Mouse (Mus musculus) erythroblast, embryonic 14.5 days (primary cell): ENCODE data around the gene Klc3. TPM values are rescaled to one million over a fixed set of nuclear protein-coding genes. Genes with fewer than 3 reads are reported as not detected.

Experiments used
- H3K27me3 ChIP-seq: 2 replicates; pipeline ENCODE4 v1.6.1; 2012; ENCODE audit warnings: inconsistent platforms; ENCODE audit not compliant: control insufficient read depth
- H3K36me3 ChIP-seq: 2 replicates; pipeline ENCODE4 v1.6.1; 2012; ENCODE audit warnings: mild to moderate bottlenecking, inconsistent platforms; ENCODE audit not compliant: control insufficient read depth
- H3K4me1 ChIP-seq: 2 replicates; pipeline ENCODE4 v1.6.1; 2012; ENCODE audit warnings: inconsistent platforms; ENCODE audit not compliant: control insufficient read depth
- H3K4me3 ChIP-seq: replicated peaks from 2 replicates; pipeline ENCODE3; 2012; ENCODE audit warnings: moderate library complexity, mild to moderate bottlenecking, inconsistent platforms
- H3K9me3 ChIP-seq: 2 replicates; pipeline ENCODE4 v1.6.1; 2012; ENCODE audit warnings: low read length, inconsistent platforms, mixed read lengths; ENCODE audit not compliant: control insufficient read depth
- GATA1 ChIP-seq: IDR thresholded peaks from 2 replicates; pipeline ENCODE4 v1.6.1; 2012; ENCODE audit warnings: low read length, inconsistent platforms, mixed read lengths
- TAL1 ChIP-seq: IDR thresholded peaks from 3 replicates; pipeline ENCODE4 v1.6.1; 2012; ENCODE audit warnings: low read length, inconsistent platforms, mixed read lengths
- polyA plus RNA-seq: library from polyadenylated mRNA; stranded (reverse); fragments of >175 nt; gene quantifications from 2 replicates; pipeline ENCODE4 v1.2.3, GENCODE M21; 2012

Klc3 gene
- polyA plus RNA-seq = not detected in 2 replicates

- H3K27me3 ChIP-seq = peaks cover 71% of the 10 kb centered on the region
- TF ChIP-seq GATA1 = no peak
- no peak for TF ChIP-seq TAL1
Measured at GRCm38 (mm10) chr7:19403731-19404296, at the start of gene Klc3. TSS of gene Klc3 (minus strand) at chr7:19404104.

GRCm38 (mm10) chr7:19449165-19449564 lies 45.3 kb upstream of the Klc3 start:
- Histone ChIP-seq H3K27me3 (no peaks in the 10 kb centered on the region), H3K4me1 (no peaks in the 10 kb centered on the region; the same call in 1 of the 2 replicates), H3K36me3 (peaks cover 22% of the 10 kb centered on the region), H3K4me3 (no peak overlapping the region), H3K9me3 (no peaks in the 10 kb centered on the region)
- TF ChIP-seq TAL1 = no peak
- TF ChIP-seq GATA1 = no peak

More at GRCm38 (mm10) chr7:19403731-19404296, at the start of gene Klc3:
- no peaks in the 10 kb centered on the region for H3K36me3 ChIP-seq
- peaks cover 17% of the 10 kb centered on the region for H3K9me3 ChIP-seq
- peak within 1 kb of the TSS; percentile 49 for H3K4me3 ChIP-seq
- peaks cover 23% of the 10 kb centered on the region for H3K4me1 ChIP-seq

GRCm38 (mm10) chr7:19447689-19448088 lies 43.8 kb upstream of the Klc3 start:
- H3K4me3 ChIP-seq = no peak overlapping the region
- H3K9me3 ChIP-seq = no peaks in the 10 kb centered on the region
- no peak for TF ChIP-seq GATA1
- TF ChIP-seq TAL1 = no peak
- peaks cover 22% of the 10 kb centered on the region for H3K36me3 ChIP-seq
- peaks cover 2% of the 10 kb centered on the region for H3K4me1 ChIP-seq
- no peaks in the 10 kb centered on the region for H3K27me3 ChIP-seq

GRCm38 (mm10) chr7:19444801-19445200 lies 40.9 kb upstream of the Klc3 start:
- Histone ChIP-seq H3K4me1 (peaks cover 7% of the 10 kb centered on the region), H3K4me3 (no peak overlapping the region), H3K36me3 (peaks cover 21% of the 10 kb centered on the region), H3K27me3 (no peaks in the 10 kb centered on the region), H3K9me3 (no peaks in the 10 kb centered on the region)
- no peak for TF ChIP-seq TAL1
- no peak for TF ChIP-seq GATA1

GRCm38 (mm10) chr7:19443344-19443743 lies 39.4 kb upstream of the Klc3 start:
- Histone ChIP-seq H3K4me3 (no peak overlapping the region), H3K9me3 (no peaks in the 10 kb centered on the region), H3K36me3 (peaks cover 18% of the 10 kb centered on the region), H3K4me1 (peaks cover 7% of the 10 kb centered on the region), H3K27me3 (no peaks in the 10 kb centered on the region)
- TF ChIP-seq TAL1 (no peak), GATA1 (no peak)

GRCm38 (mm10) chr7:19441448-19442091 lies 37.7 kb upstream of the Klc3 start:
- no peaks in the 10 kb centered on the region for H3K27me3 ChIP-seq
- H3K36me3 ChIP-seq = peaks cover 19% of the 10 kb centered on the region
- no peak overlapping the region for H3K4me3 ChIP-seq
- TF ChIP-seq TAL1 = no peak
- TF ChIP-seq GATA1 = no peak
- H3K9me3 ChIP-seq = no peaks in the 10 kb centered on the region
- peaks cover 7% of the 10 kb centered on the region for H3K4me1 ChIP-seq

GRCm38 (mm10) chr7:19437048-19437447 lies 33.1 kb upstream of the Klc3 start:
- Histone ChIP-seq H3K4me1 (peaks cover 5% of the 10 kb centered on the region), H3K4me3 (no peak overlapping the region), H3K9me3 (peaks cover 5% of the 10 kb centered on the region), H3K27me3 (no peaks in the 10 kb centered on the region), H3K36me3 (peaks cover 45% of the 10 kb centered on the region)
- TF ChIP-seq GATA1 (no peak), TAL1 (no peak)

GRCm38 (mm10) chr7:19436276-19436675 lies 32.4 kb upstream of the Klc3 start:
- no peaks in the 10 kb centered on the region for H3K4me1 ChIP-seq
- peaks cover 52% of the 10 kb centered on the region for H3K36me3 ChIP-seq
- no peaks in the 10 kb centered on the region for H3K27me3 ChIP-seq
- TF ChIP-seq GATA1 (no peak), TAL1 (no peak)
- peaks cover 5% of the 10 kb centered on the region for H3K9me3 ChIP-seq
- no peak overlapping the region for H3K4me3 ChIP-seq

- Histone ChIP-seq H3K4me1 (no peaks in the 10 kb centered on the region), H3K4me3 (no peak overlapping the region), H3K27me3 (no peaks in the 10 kb centered on the region), H3K9me3 (peaks cover 5% of the 10 kb centered on the region), H3K36me3 (peaks cover 52% of the 10 kb centered on the region)
- TF ChIP-seq GATA1 (no peak), TAL1 (no peak)
Measured at GRCm38 (mm10) chr7:19432475-19432874, 28.6 kb upstream of the Klc3 start.

GRCm38 (mm10) chr7:19430402-19430801 lies 26.5 kb upstream of the Klc3 start:
- Histone ChIP-seq H3K4me1 (no peaks in the 10 kb centered on the region), H3K27me3 (no peaks in the 10 kb centered on the region), H3K4me3 (no peak overlapping the region), H3K9me3 (peaks cover 5% of the 10 kb centered on the region), H3K36me3 (peaks cover 39% of the 10 kb centered on the region)
- TF ChIP-seq GATA1 (no peak), TAL1 (no peak)
